Mouse (Mus musculus): Measurements from ENCODE around the gene Olfr1410. TPM values are rescaled to one million over a fixed set of nuclear protein-coding genes. Genes with fewer than 3 reads are reported as not detected.

Gene Olfr1410
- polyA plus RNA-seq, 1 experiment from 2014 or later, result not detected

DNA sequence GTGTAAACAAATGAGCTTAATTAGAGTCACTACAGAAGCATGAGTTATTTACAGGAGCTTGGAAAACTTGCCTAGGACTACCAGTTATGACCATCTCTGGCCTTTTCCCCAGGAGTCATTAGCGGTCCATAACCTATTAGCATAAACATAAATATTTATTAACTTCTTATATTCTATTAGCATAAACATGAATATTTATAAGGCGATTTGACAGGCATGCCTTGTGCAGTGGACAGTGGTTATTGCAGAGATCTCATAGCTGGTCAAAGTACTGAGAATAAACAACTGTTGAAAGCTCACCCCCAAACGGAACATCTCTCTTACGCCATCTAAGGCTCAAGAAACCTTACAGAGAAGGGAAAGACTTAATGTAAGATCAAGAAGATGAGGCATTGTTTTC lies 7.6 kb downstream of the Olfr1410 start:
- no peak for ATAC-seq
- Histone ChIP-seq H3K9me3 (ENCODE audit: control insufficient read depth) (no peaks in the 10 kb centered on the region), H3K27me3 (replicated peaks; ENCODE audit: control insufficient read depth, insufficient read depth, low read length) (no peaks in the 10 kb centered on the region), H3K9ac (ENCODE audit: low read depth, low read length) (no peak overlapping the region), H3K4me1 (replicated peaks; ENCODE audit: control insufficient read depth, insufficient read depth, low read length) (no peaks in the 10 kb centered on the region), H3K4me3 (ENCODE audit: low read depth, low read length) (no peak overlapping the region), H3K36me3 (ENCODE audit: control insufficient read depth, insufficient read depth) (no peaks in the 10 kb centered on the region), H3K4me2 (replicated peaks; ENCODE audit: low read depth) (no peak overlapping the region), H3K27ac (ENCODE audit: low read depth, low read length) (no peak overlapping the region)
- TF ChIP-seq CTCF (IDR thresholded peaks at IDR 0.05; ENCODE audit: low read depth), result no peak
- 52% methylated on average over 4 of the region's 4 CpGs for WGBS

- WGBS, result 14% methylated on average over 1 of the region's 1 CpGs
- H3K27ac ChIP-seq (ENCODE audit: low read depth, low read length), result no peak overlapping the region
- peak; percentile 70 for TF ChIP-seq CTCF (IDR thresholded peaks at IDR 0.05; ENCODE audit: low read depth)
- H3K36me3 ChIP-seq (ENCODE audit: control insufficient read depth, insufficient read depth), result no peaks in the 10 kb centered on the region
- H3K27me3 ChIP-seq (replicated peaks; ENCODE audit: control insufficient read depth, insufficient read depth, low read length), result no peaks in the 10 kb centered on the region
- H3K9ac ChIP-seq (ENCODE audit: low read depth, low read length), result no peak overlapping the region
- H3K4me1 ChIP-seq (replicated peaks; ENCODE audit: control insufficient read depth, insufficient read depth, low read length), result no peaks in the 10 kb centered on the region
- no peaks in the 10 kb centered on the region for H3K9me3 ChIP-seq (ENCODE audit: control insufficient read depth)
- no peak for ATAC-seq
- no peak overlapping the region for H3K4me3 ChIP-seq (ENCODE audit: low read depth, low read length)
- H3K4me2 ChIP-seq (replicated peaks; ENCODE audit: low read depth), result no peak overlapping the region
These were observed 8.9 kb downstream of the Olfr1410 start for GRCm38 (mm10) chr1:92614516-92614915.

DNA sequence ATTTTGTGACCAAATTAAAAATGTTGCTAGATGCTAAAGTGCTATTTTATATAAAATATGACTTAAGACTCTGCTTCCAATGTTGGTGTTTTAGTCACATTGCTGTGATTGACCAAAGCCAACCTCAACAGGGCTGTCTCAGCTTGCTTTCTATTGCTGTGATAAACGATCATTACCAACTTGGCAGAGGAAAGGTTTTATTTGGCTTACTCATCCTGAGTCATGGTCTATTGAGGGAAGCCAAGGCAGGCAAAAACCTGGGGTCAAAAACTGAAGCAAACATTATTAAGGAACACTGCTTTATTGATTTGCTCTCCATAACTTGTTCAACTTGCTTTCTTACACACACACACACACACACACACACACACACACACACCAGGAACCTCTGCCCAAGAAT lies 10.5 kb downstream of the Olfr1410 start:
- H3K9me3 ChIP-seq (ENCODE audit: control insufficient read depth), result no peaks in the 10 kb centered on the region
- H3K4me1 ChIP-seq (replicated peaks; ENCODE audit: control insufficient read depth, insufficient read depth, low read length), result no peaks in the 10 kb centered on the region
- no peak overlapping the region for H3K4me3 ChIP-seq (ENCODE audit: low read depth, low read length)
- no peak overlapping the region for H3K9ac ChIP-seq (ENCODE audit: low read depth, low read length)
- H3K27ac ChIP-seq (ENCODE audit: low read depth, low read length), result no peak overlapping the region
- H3K27me3 ChIP-seq (replicated peaks; ENCODE audit: control insufficient read depth, insufficient read depth, low read length), result no peaks in the 10 kb centered on the region
- H3K4me2 ChIP-seq (replicated peaks; ENCODE audit: low read depth), result no peak overlapping the region
- ATAC-seq, result no peak
- WGBS, result 65% methylated on average over 1 of the region's 1 CpGs
- no peak for TF ChIP-seq CTCF (IDR thresholded peaks at IDR 0.05; ENCODE audit: low read depth)
- H3K36me3 ChIP-seq (ENCODE audit: control insufficient read depth, insufficient read depth), result no peaks in the 10 kb centered on the region

GRCm38 (mm10) chr1:92617488-92617887 lies 11.9 kb downstream of the Olfr1410 start, which contains the start of gene Olfr12:
Olfr12 (plus strand) TSS chr1:92617788.
- 56% methylated on average over 2 of the region's 2 CpGs for WGBS
- no peak for ATAC-seq
- no peak within 1 kb of the TSS for H3K9ac ChIP-seq (ENCODE audit: low read depth, low read length)

GRCm38 (mm10) chr1:92618360-92618759 lies 12.8 kb downstream of the Olfr1410 start:
- WGBS, result 37% methylated on average over 4 of the region's 4 CpGs
- H3K27ac ChIP-seq (ENCODE audit: low read depth, low read length), result no peak overlapping the region
- no peak for ATAC-seq

More at GRCm38 (mm10) chr1:92617488-92617887, 11.9 kb downstream of the Olfr1410 start, which contains the start of gene Olfr12:
- no peak within 1 kb of the TSS for H3K27ac ChIP-seq (ENCODE audit: low read depth, low read length)
- H3K4me3 ChIP-seq (ENCODE audit: low read depth, low read length), result no peak within 1 kb of the TSS
- no peaks in the 10 kb centered on the region for H3K4me1 ChIP-seq (replicated peaks; ENCODE audit: control insufficient read depth, insufficient read depth, low read length)
- H3K36me3 ChIP-seq (ENCODE audit: control insufficient read depth, insufficient read depth), result no peaks in the 10 kb centered on the region
- TF ChIP-seq CTCF (IDR thresholded peaks at IDR 0.05; ENCODE audit: low read depth), result no peak
- no peaks in the 10 kb centered on the region for H3K9me3 ChIP-seq (ENCODE audit: control insufficient read depth)
- no peak within 1 kb of the TSS for H3K4me2 ChIP-seq (replicated peaks; ENCODE audit: low read depth)
- H3K27me3 ChIP-seq (replicated peaks; ENCODE audit: control insufficient read depth, insufficient read depth, low read length), result no peaks in the 10 kb centered on the region

DNA sequence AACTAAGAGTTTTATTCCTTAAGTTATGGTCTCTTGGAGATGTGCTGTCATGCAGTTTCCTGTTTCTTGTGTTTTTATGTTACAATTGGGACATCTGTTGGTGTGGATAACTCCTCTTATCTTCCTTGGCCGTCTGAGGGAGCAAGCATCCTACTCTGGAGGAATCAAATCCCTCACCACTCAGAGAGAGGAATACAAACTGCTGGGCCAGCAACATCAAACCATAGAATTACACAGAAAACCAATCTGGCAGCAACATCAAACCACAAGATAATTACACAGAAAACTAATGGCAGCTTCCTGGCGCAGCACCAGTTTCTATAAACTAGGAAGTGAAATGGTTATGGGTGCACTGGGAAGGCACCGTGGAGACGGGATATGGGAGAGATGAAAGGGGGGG lies 22.6 kb downstream of the Olfr1410 start:
- Histone ChIP-seq H3K4me2 (replicated peaks; ENCODE audit: low read depth) (no peak overlapping the region), H3K9me3 (ENCODE audit: control insufficient read depth) (no peaks in the 10 kb centered on the region), H3K36me3 (ENCODE audit: control insufficient read depth, insufficient read depth) (no peaks in the 10 kb centered on the region), H3K4me3 (ENCODE audit: low read depth, low read length) (no peak overlapping the region), H3K27me3 (replicated peaks; ENCODE audit: control insufficient read depth, insufficient read depth, low read length) (no peaks in the 10 kb centered on the region; the same call in 1 of the 2 replicates), H3K4me1 (replicated peaks; ENCODE audit: control insufficient read depth, insufficient read depth, low read length) (no peaks in the 10 kb centered on the region), H3K9ac (ENCODE audit: low read depth, low read length) (no peak overlapping the region), H3K27ac (ENCODE audit: low read depth, low read length) (no peak overlapping the region)
- WGBS, result 66% methylated on average over 4 of the region's 4 CpGs
- no peak for TF ChIP-seq CTCF (IDR thresholded peaks at IDR 0.05; ENCODE audit: low read depth)
- ATAC-seq, result no peak

More at GRCm38 (mm10) chr1:92618360-92618759, 12.8 kb downstream of the Olfr1410 start:
- no peaks in the 10 kb centered on the region for H3K9me3 ChIP-seq (ENCODE audit: control insufficient read depth)
- H3K36me3 ChIP-seq (ENCODE audit: control insufficient read depth, insufficient read depth), result no peaks in the 10 kb centered on the region
- no peaks in the 10 kb centered on the region for H3K27me3 ChIP-seq (replicated peaks; ENCODE audit: control insufficient read depth, insufficient read depth, low read length)
- TF ChIP-seq CTCF (IDR thresholded peaks at IDR 0.05; ENCODE audit: low read depth), result no peak
- no peak overlapping the region for H3K9ac ChIP-seq (ENCODE audit: low read depth, low read length)
- H3K4me1 ChIP-seq (replicated peaks; ENCODE audit: control insufficient read depth, insufficient read depth, low read length), result no peaks in the 10 kb centered on the region
- no peak overlapping the region for H3K4me2 ChIP-seq (replicated peaks; ENCODE audit: low read depth)
- no peak overlapping the region for H3K4me3 ChIP-seq (ENCODE audit: low read depth, low read length)

- Histone ChIP-seq H3K9ac (ENCODE audit: low read depth, low read length) (no peak overlapping the region), H3K4me1 (replicated peaks; ENCODE audit: control insufficient read depth, insufficient read depth, low read length) (no peaks in the 10 kb centered on the region), H3K4me3 (ENCODE audit: low read depth, low read length) (no peak overlapping the region), H3K27me3 (replicated peaks; ENCODE audit: control insufficient read depth, insufficient read depth, low read length) (no peaks in the 10 kb centered on the region; the same call in 1 of the 2 replicates), H3K27ac (ENCODE audit: low read depth, low read length) (no peak overlapping the region), H3K36me3 (ENCODE audit: control insufficient read depth, insufficient read depth) (peaks cover 14% of the 10 kb centered on the region), H3K4me2 (replicated peaks; ENCODE audit: low read depth) (no peak overlapping the region), H3K9me3 (ENCODE audit: control insufficient read depth) (no peaks in the 10 kb centered on the region)
- WGBS, result 82% methylated on average over 5 of the region's 5 CpGs
- no peak for TF ChIP-seq CTCF (IDR thresholded peaks at IDR 0.05; ENCODE audit: low read depth)
- ATAC-seq, result no peak
These were observed 26.6 kb downstream of the Olfr1410 start for GRCm38 (mm10) chr1:92632196-92632595.
